Mouse (Mus musculus): ENCODE results near the gene Gm8797. TPM values are rescaled to one million over a fixed set of nuclear protein-coding genes. Genes with fewer than 3 reads are reported as not detected.
"Not testable (repeated sequence)": the region's sequence is repeated elsewhere in the genome, so short reads cannot be mapped to it uniquely, and the experiment has no call there.

Gm8797 gene
- total RNA-seq (2021), result 1 to 10 TPM; 6.0 to 6.9 TPM

DNA sequence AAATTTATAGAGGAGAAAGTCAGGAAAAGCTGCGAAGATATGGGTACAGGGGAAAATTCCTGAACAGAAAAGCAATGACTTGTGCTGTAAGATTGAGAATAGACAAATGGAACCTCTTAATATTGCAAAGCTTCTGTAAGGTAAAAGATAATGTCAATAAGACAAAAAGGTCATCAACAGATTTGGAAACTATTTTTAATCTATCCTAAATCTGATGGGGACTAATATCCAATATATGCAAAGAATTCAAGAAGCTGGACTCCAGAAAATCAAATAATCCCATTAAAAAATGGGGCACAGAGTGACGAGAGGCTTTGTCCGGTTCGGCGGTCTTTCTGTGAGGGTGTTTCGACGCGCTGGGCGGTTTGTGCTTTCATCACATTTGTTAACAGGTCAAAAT lies at the start of gene Gm8797:
Gm8797 (plus strand) TSS at position 301 of the 400 bp plus-strand sequence.
- DNase-seq, result not testable (repeated sequence)

- DNase-seq, result no peak
Observed at GRCm38 (mm10) chr3:5714481-5714880, 36.1 kb upstream of the Gm8797 start.

DNA sequence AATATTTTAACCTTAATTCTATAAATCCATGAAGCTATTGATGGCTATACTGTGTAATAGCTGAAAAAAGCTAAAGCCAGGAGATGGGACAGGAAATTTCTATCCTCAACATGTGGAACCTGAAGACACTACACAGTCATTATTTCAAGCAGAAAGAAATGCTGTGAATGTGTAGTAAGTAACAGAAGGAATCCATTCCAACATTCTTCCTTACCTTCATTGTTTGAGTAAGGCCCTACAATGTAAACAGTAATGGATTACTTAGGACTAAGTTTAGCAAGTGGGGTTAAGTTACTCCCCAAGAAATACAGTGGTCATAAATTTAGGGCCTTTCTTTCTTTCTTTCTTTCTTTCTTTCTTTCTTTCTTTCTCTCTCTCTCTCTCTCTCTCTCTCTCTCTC lies 17.7 kb upstream of the Gm8797 start:
- DNase-seq, result no peak

GRCm38 (mm10) chr3:5754763-5755478 lies 4.3 kb downstream of the Gm8797 start:
- DNase-seq, result peak; percentile 8

GRCm38 (mm10) chr3:5766256-5766655 lies 15.7 kb downstream of the Gm8797 start:
- no peak for DNase-seq

DNA sequence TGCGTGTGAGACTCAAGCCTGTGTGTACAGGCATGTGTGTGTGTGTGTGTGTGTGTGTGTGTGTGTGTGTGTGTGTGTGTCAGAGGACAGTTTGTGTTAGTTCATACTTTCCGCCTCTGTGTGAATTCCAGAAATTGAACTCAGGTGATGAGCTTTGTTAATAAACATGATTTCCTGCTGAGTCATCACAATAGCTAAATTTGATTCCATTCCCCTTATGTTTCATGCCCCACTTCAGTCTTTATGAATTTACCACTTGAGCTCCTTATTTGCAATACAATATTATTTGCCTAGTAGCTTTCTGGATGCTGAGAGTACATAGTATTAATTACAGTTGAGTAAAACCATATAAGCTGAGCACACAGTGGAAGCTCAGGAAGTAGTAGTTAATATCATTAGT lies 26.3 kb downstream of the Gm8797 start:
- DNase-seq, result no peak

Measured in heart, postnatal 4 days (tissue).